Mouse (Mus musculus) heart, adult 2 months (tissue): Measurements from ENCODE around the gene Rmnd5a. TPM values are rescaled to one million over a fixed set of nuclear protein-coding genes. Genes with fewer than 3 reads are reported as not detected.
"Not testable (repeated sequence)": the region's sequence is repeated elsewhere in the genome, so short reads cannot be mapped to it uniquely, and the experiment has no call there.

Experiments used
- DNase-seq, 2 experiments: peaks; one replicate each; pipeline ENCODE4 v3.0.0; 2021
- H3K27ac ChIP-seq: fragments of 200-600 bp; 2 replicates; pipeline ENCODE4 v1.8.1; 2022
- H3K27me3 ChIP-seq: fragments of 200-500 bp; 2 replicates; pipeline ENCODE4 v1.6.1; 2012; ENCODE audit warnings: mild to moderate bottlenecking, low read length, inconsistent platforms, mixed read lengths; ENCODE audit not compliant: control insufficient read depth, insufficient read depth
- H3K36me3 ChIP-seq: fragments of 200-500 bp; 2 replicates; pipeline ENCODE4 v1.6.1; 2012; ENCODE audit warnings: low read length, inconsistent platforms; ENCODE audit not compliant: control insufficient read depth, insufficient read depth
- H3K4me1 ChIP-seq: fragments of 200-500 bp; 2 replicates; pipeline ENCODE4 v1.6.1; 2011; ENCODE audit warnings: low read length; ENCODE audit not compliant: control insufficient read depth, insufficient read depth
- H3K4me3 ChIP-seq: fragments of 200-600 bp; 2 replicates; pipeline ENCODE4 v1.8.1; 2022
- H3K79me2 ChIP-seq: fragments of 200-500 bp; replicated peaks from 2 replicates; pipeline ENCODE4 v1.6.1; 2012; ENCODE audit warnings: mild to moderate bottlenecking, inconsistent platforms, low read length, moderate library complexity, mixed read lengths; ENCODE audit not compliant: control insufficient read depth, insufficient read depth
- H3K9ac ChIP-seq: fragments of 200-500 bp; 2 replicates; pipeline ENCODE4 v1.6.1; 2012; ENCODE audit warnings: low read depth, mild to moderate bottlenecking, control low read depth, inconsistent platforms, low read length, mixed read lengths
- CTCF ChIP-seq: fragments of 200-600 bp; IDR thresholded peaks from 2 replicates; pipeline ENCODE4 v1.8.1; 2022; ENCODE audit warnings: antibody characterized with exemption, mild to moderate bottlenecking, moderate library complexity
- EP300 ChIP-seq: fragments of 200-500 bp; IDR thresholded peaks from 2 replicates; pipeline ENCODE4 v1.6.1; 2011; ENCODE audit warnings: low read depth, low read length, control low read depth; ENCODE audit not compliant: insufficient read depth
- POLR2A ChIP-seq: fragments of 200-500 bp; IDR thresholded peaks from 2 replicates; pipeline ENCODE4 v1.6.1; 2011; ENCODE audit warnings: mild to moderate bottlenecking, low read depth, low read length, control low read depth; ENCODE audit not compliant: insufficient read depth
- WGBS: fragments of 180-500 bp; shearing (Covaris S2); methylation state at CpG from one replicate; pipeline ENCODE4 v1.1.7; 2018; 5-methylcytosine and 5-hydroxymethylcytosine counted together
- intact Hi-C: fragments of 180-260 bp; cut with DNase I; formaldehyde crosslinking; loops from one replicate; pipeline ENCODE4 v1.15.1; 2025
- polyA plus RNA-seq: library from polyadenylated mRNA; depleted of rRNA; stranded (reverse); fragments of >200 nt; gene quantifications from 2 replicates; pipeline ENCODE4 v1.2.3, GENCODE M21; 2012
- total RNA-seq, 2 experiments: library from RNA; stranded (reverse); gene quantifications; 2 replicates each; pipeline ENCODE4 v1.2.3; 2021

The Rmnd5a gene
- total and polyA plus RNA-seq, 3 experiments, result 28.2 to 78.1 (median 67.6) TPM

- H3K27me3 ChIP-seq, result no peaks in the 10 kb centered on the region
- no peak overlapping the region for H3K9ac ChIP-seq
- no peaks in the 10 kb centered on the region for H3K36me3 ChIP-seq
- DNase-seq, result no peak
- intact Hi-C loops, result no loop called here
- WGBS, result 77% methylated on average over 4 of the region's 4 CpGs
- no peak overlapping the region for H3K4me3 ChIP-seq
- H3K27ac ChIP-seq, result no peak overlapping the region
- H3K4me1 ChIP-seq, result no peaks in the 10 kb centered on the region
- no peak for TF ChIP-seq EP300
- no peak for TF ChIP-seq CTCF
- TF ChIP-seq POLR2A, result no peak
- no peaks in the 10 kb centered on the region for H3K79me2 ChIP-seq
Measured at GRCm38 (mm10) chr6:71471830-71472520, 31.5 kb upstream of the Rmnd5a start.

GRCm38 (mm10) chr6:71469291-71469690 is 28.9 kb upstream of the Rmnd5a start:
- WGBS, result 47% methylated on average over 3 of the region's 3 CpGs
- no peaks in the 10 kb centered on the region for H3K79me2 ChIP-seq
- no peak overlapping the region for H3K4me3 ChIP-seq
- no peaks in the 10 kb centered on the region for H3K36me3 ChIP-seq
- H3K4me1 ChIP-seq, result no peaks in the 10 kb centered on the region
- intact Hi-C loops, result no loop called here
- no peak overlapping the region for H3K27ac ChIP-seq
- no peak for DNase-seq
- H3K27me3 ChIP-seq, result no peaks in the 10 kb centered on the region
- TF ChIP-seq CTCF, result no peak
- TF ChIP-seq POLR2A, result no peak
- TF ChIP-seq EP300, result no peak
- H3K9ac ChIP-seq, result no peak overlapping the region

- 56% methylated on average over 4 of the region's 4 CpGs for WGBS
Measured at GRCm38 (mm10) chr6:71467766-71468165, 27.3 kb upstream of the Rmnd5a start.

GRCm38 (mm10) chr6:71465146-71465545 is 24.7 kb upstream of the Rmnd5a start:
- H3K27ac ChIP-seq, result no peak overlapping the region
- intact Hi-C loops, result no loop called here
- DNase-seq, result no peak
- no peak overlapping the region for H3K9ac ChIP-seq
- H3K36me3 ChIP-seq, result no peaks in the 10 kb centered on the region
- no peaks in the 10 kb centered on the region for H3K4me1 ChIP-seq
- WGBS, result 88% methylated on average over 3 of the region's 3 CpGs
- H3K79me2 ChIP-seq, result no peaks in the 10 kb centered on the region
- no peak for TF ChIP-seq POLR2A
- no peak for TF ChIP-seq EP300
- no peak for TF ChIP-seq CTCF
- no peak overlapping the region for H3K4me3 ChIP-seq
- no peaks in the 10 kb centered on the region for H3K27me3 ChIP-seq

More at GRCm38 (mm10) chr6:71467766-71468165, 27.3 kb upstream of the Rmnd5a start:
- no peak for DNase-seq
- H3K4me1 ChIP-seq, result no peaks in the 10 kb centered on the region
- H3K36me3 ChIP-seq, result no peaks in the 10 kb centered on the region
- H3K4me3 ChIP-seq, result no peak overlapping the region
- intact Hi-C loops, result no loop called here
- no peak overlapping the region for H3K9ac ChIP-seq
- H3K79me2 ChIP-seq, result no peaks in the 10 kb centered on the region
- no peaks in the 10 kb centered on the region for H3K27me3 ChIP-seq
- no peak for TF ChIP-seq POLR2A
- TF ChIP-seq EP300, result no peak
- no peak for TF ChIP-seq CTCF
- no peak overlapping the region for H3K27ac ChIP-seq

- Histone ChIP-seq H3K79me2 (no peaks in the 10 kb centered on the region), H3K27me3 (no peaks in the 10 kb centered on the region), H3K36me3 (no peaks in the 10 kb centered on the region), H3K9ac (no peak overlapping the region), H3K4me1 (peaks cover 1% of the 10 kb centered on the region; the same call in 1 of the 2 replicates), H3K4me3 (no peak overlapping the region), H3K27ac (no peak overlapping the region)
- intact Hi-C loops, result no loop called here
- 50% methylated on average over 8 of the region's 8 CpGs for WGBS
- no peak for DNase-seq
- no peak for TF ChIP-seq CTCF
- no peak for TF ChIP-seq EP300
- TF ChIP-seq POLR2A, result no peak
Measured at GRCm38 (mm10) chr6:71457956-71458608, 17.6 kb upstream of the Rmnd5a start.

GRCm38 (mm10) chr6:71453983-71454739 is 13.7 kb upstream of the Rmnd5a start:
- H3K79me2 ChIP-seq, H3K4me1 ChIP-seq, H3K9ac ChIP-seq, H3K36me3 ChIP-seq, H3K27ac ChIP-seq, H3K4me3 ChIP-seq, DNase-seq, intact Hi-C loops, H3K27me3 ChIP-seq: not testable (repeated sequence)
